Mouse (Mus musculus): Measurements from ENCODE around the gene Opcml.

DNA sequence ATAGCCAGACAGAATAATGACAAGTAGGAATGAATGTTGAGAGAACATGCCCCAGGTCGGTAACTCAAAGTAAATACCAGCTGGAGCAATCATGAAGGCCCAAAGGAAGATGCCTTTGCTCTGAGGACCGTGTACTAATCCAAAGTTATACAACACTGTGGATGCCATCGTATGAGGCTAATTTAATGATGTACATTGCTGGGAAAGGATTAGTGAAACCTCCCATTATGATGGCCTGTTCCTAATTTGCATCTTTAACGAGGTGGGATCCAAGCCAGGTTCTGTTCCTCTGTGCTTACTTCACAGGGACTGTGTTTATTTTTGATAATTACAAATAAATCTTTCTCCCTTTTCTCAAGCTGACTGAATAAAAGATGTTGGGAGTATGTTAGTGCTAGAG, 859.5 kb downstream of the Opcml start:
- TF ChIP-seq POLR2A (IDR thresholded peaks at IDR 0.05; ENCODE audit: low read depth, low read length), result no peak
- no peak for TF ChIP-seq CTCF (IDR thresholded peaks at IDR 0.05; ENCODE audit: borderline replicate concordance, insufficient read depth, low read length)

All from embryonic fibroblast, embryonic 13.5 days (primary cell).